Mouse (Mus musculus) kidney, embryonic 15.5 days (tissue): ENCODE data around the gene Dok3. TPM values are rescaled to one million over a fixed set of nuclear protein-coding genes. Genes with fewer than 3 reads are reported as not detected.

Experiments used
- ATAC-seq: fragments of 200-750 bp; cut with Nextera tagmentation; replicated peaks from 2 replicates; pipeline ENCODE4 v1.8.0; 2017; ENCODE audit warnings: moderate TSS enrichment; ENCODE audit not compliant: low FRiP score
- H3K27ac ChIP-seq: fragments of 300-500 bp; sonication (generic); 2 replicates; pipeline ENCODE4 v1.5.1; 2015; ENCODE audit warnings: mild to moderate bottlenecking, inconsistent platforms
- H3K27me3 ChIP-seq: fragments of 300-500 bp; sonication (generic); 2 replicates; pipeline ENCODE4 v1.6.1; 2015; ENCODE audit warnings: inconsistent platforms
- H3K36me3 ChIP-seq: fragments of 300-500 bp; sonication (generic); 2 replicates; pipeline ENCODE4 v1.6.1; 2015; ENCODE audit warnings: inconsistent platforms
- H3K4me1 ChIP-seq: fragments of 300-500 bp; sonication (generic); 2 replicates; pipeline ENCODE4 v1.6.1; 2015; ENCODE audit warnings: inconsistent platforms
- H3K4me2 ChIP-seq: fragments of 300-500 bp; sonication (generic); 2 replicates; pipeline ENCODE4 v1.6.1; 2015; ENCODE audit warnings: moderate library complexity, mild to moderate bottlenecking, inconsistent platforms
- H3K4me3 ChIP-seq: fragments of 300-500 bp; sonication (generic); replicated peaks from 2 replicates; pipeline ENCODE4 v1.5.1; 2015; ENCODE audit warnings: mild to moderate bottlenecking, inconsistent platforms
- H3K9ac ChIP-seq: fragments of 300-500 bp; sonication (generic); 2 replicates; pipeline ENCODE4 v1.6.1; 2015; ENCODE audit warnings: mild to moderate bottlenecking, inconsistent platforms
- H3K9me3 ChIP-seq: fragments of 300-500 bp; sonication (generic); replicated peaks from 2 replicates; pipeline ENCODE4 v1.6.1; 2016; ENCODE audit warnings: inconsistent platforms
- WGBS: fragments of 180-500 bp; shearing (Covaris S2); methylation state at CpG from one replicate; pipeline ENCODE4 v1.1.7; 2015; ENCODE audit warnings: mixed read lengths; 5-methylcytosine and 5-hydroxymethylcytosine counted together
- microRNA-seq: library from miRNA; unstranded; fragments of <30 nt; microRNA quantifications from one replicate; pipeline ENCODE4, GENCODE M21; 2016
- polyA plus RNA-seq: library from polyadenylated mRNA; unstranded; fragments of >200 nt; fragmentation: Nextera tagmentation; extraction: Ambion mirVana; gene quantifications from 2 replicates; pipeline ENCODE4 v1.2.1, GENCODE M21; 2015

The Dok3 gene
- polyA plus RNA-seq, 1 experiment from 2014 or later: 2.9 TPM

DNA sequence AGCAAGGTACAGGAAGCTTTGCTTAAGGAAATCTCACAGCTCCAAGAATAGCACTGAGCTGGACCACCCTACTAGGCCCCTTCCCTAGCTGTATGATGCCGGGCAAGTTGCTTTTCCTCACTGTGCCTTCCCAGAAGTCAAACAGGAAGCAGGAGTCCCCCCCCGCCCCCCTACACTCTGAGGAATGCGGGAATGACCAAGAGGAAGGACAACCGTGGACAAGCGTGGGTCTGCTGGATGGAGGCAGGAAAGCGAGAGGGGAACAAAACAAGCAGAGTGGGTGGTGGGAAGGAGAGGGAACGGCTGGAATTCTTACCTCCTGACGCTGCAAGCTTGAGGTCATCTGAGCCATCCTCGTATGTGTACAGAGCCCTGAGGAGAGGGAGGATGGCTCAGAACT lies 46.0 kb downstream of the Dok3 start:
- Histone ChIP-seq H3K9me3 (no peaks in the 10 kb centered on the region), H3K4me2 (peak overlapping the region; percentile 91), H3K27ac (peak overlapping the region; percentile 57), H3K27me3 (no peaks in the 10 kb centered on the region), H3K36me3 (peaks cover 49% of the 10 kb centered on the region), H3K4me1 (peaks cover 55% of the 10 kb centered on the region), H3K4me3 (no peak overlapping the region), H3K9ac (no peak overlapping the region)
- 32% methylated on average over 9 of the region's 9 CpGs for WGBS
- ATAC-seq: no peak

DNA sequence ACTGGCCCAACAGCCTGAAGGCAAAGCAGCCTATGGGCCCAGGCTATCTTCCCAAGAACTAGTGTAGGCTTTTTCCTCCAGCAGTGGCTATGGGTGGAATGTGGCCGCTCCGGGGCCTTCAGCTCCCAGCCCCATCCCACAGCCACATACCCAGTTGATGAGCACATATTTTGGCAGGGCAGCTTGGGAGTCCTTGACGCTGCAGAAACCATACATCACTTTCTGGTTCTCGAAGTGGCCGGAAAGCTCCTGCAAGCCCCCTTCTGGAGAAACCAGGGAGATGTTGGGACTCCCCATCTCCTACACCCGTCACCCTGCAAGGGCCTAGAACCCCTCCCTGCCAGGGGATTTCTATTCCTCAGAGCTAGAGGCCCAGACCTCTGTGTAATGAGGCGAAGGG lies 46.6 kb downstream of the Dok3 start:
- 69% methylated on average over 7 of the region's 7 CpGs for WGBS
- ATAC-seq: no peak
- H3K4me3 ChIP-seq: no peak overlapping the region
- H3K27ac ChIP-seq: peak overlapping the region; percentile 57
- H3K9me3 ChIP-seq: no peaks in the 10 kb centered on the region
- no peak overlapping the region for H3K9ac ChIP-seq
- peaks cover 53% of the 10 kb centered on the region for H3K4me1 ChIP-seq
- no peaks in the 10 kb centered on the region for H3K27me3 ChIP-seq
- H3K36me3 ChIP-seq: peaks cover 53% of the 10 kb centered on the region
- no peak overlapping the region for H3K4me2 ChIP-seq

- Histone ChIP-seq H3K27me3 (no peaks in the 10 kb centered on the region), H3K9me3 (no peaks in the 10 kb centered on the region), H3K9ac (no peak overlapping the region), H3K4me2 (no peak overlapping the region), H3K36me3 (peaks cover 79% of the 10 kb centered on the region), H3K4me3 (no peak overlapping the region), H3K27ac (no peak overlapping the region), H3K4me1 (peaks cover 35% of the 10 kb centered on the region)
- ATAC-seq: no peak
Observed at GRCm38 (mm10) chr13:55479929-55480328, 49.2 kb downstream of the Dok3 start.

GRCm38 (mm10) chr13:55479008-55479407 lies 50.1 kb downstream of the Dok3 start:
- Histone ChIP-seq H3K9ac (no peak overlapping the region), H3K4me1 (peaks cover 35% of the 10 kb centered on the region), H3K36me3 (peaks cover 88% of the 10 kb centered on the region), H3K27ac (peak overlapping the region; percentile 38; the same call in 1 of the 2 replicates), H3K9me3 (no peaks in the 10 kb centered on the region), H3K27me3 (no peaks in the 10 kb centered on the region), H3K4me3 (no peak overlapping the region), H3K4me2 (no peak overlapping the region)
- ATAC-seq: no peak
- 72% methylated on average over 7 of the region's 7 CpGs for WGBS

DNA sequence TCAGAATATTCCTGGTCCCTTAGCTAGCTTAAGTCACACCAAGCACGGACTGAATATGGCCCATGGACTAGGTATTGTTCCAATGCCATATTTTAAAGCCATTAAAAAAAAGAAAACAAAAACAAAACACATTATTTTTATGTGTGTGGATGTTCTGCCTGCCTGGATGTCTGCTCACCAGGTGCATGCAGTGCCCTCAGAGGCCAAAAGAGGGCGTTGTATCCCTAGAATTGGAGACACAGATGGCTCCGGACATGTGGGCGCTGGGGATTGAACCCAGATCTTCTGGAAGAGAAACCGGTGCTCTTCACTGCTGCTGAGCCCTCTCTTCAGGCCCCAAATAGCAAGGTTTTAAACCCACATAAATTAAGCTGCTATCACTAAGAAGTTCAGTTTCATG lies 51.1 kb downstream of the Dok3 start:
- Histone ChIP-seq H3K4me3 (no peak overlapping the region), H3K9ac (no peak overlapping the region), H3K36me3 (peaks cover 91% of the 10 kb centered on the region), H3K27ac (no peak overlapping the region), H3K27me3 (no peaks in the 10 kb centered on the region), H3K9me3 (no peaks in the 10 kb centered on the region), H3K4me1 (peaks cover 32% of the 10 kb centered on the region), H3K4me2 (no peak overlapping the region)
- ATAC-seq: no peak
- 51% methylated on average over 5 of the region's 5 CpGs for WGBS

DNA sequence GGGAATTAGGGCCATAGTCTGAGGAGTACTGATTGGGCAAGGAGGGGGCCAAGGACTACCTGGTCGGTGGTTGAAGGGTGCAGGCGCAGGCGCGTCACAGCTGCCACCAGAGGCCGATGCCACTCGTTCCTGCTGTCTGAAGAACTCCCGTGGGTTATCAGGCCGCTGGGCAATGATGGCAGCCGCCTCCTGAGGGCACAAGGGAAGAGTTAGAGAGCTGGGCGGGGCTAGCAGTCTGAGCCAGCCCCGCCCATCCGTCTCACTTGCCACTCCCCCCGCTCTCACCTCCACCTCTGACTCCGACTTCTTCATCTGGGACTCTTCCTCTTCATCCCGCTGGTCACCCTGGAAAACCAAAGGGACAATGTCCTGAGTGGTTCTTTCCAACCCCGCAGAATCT lies 51.6 kb downstream of the Dok3 start:
- ATAC-seq: no peak
- no peaks in the 10 kb centered on the region for H3K9me3 ChIP-seq
- H3K9ac ChIP-seq: no peak overlapping the region
- H3K27me3 ChIP-seq: no peaks in the 10 kb centered on the region
- peaks cover 32% of the 10 kb centered on the region for H3K4me1 ChIP-seq
- H3K4me2 ChIP-seq: no peak overlapping the region
- WGBS: 73% methylated on average over 16 of the region's 16 CpGs
- no peak overlapping the region for H3K27ac ChIP-seq
- H3K4me3 ChIP-seq: no peak overlapping the region
- peaks cover 86% of the 10 kb centered on the region for H3K36me3 ChIP-seq

DNA sequence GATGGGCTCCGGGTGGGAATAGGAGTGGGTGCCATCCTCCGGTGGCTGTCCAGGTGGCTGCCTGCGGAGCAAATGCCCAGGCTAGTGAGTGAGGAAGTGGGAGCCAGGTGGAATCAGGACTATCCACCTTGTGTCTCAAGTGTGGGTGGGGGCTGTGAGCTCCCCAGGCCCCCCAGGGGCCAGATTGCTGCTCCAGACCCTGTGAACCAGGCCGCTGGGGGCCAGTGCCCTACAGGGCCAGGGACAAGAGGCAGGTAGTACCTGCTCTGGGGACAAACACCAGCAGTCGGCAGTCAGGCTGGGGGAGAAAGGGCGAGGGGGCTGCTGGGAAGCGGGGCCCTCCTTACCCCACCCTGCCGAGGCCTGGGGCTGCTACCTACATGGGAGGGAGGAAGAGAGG lies 52.8 kb downstream of the Dok3 start:
- no peaks in the 10 kb centered on the region for H3K27me3 ChIP-seq
- no peak overlapping the region for H3K4me3 ChIP-seq
- WGBS: 92% methylated on average over 8 of the region's 8 CpGs
- no peak overlapping the region for H3K4me2 ChIP-seq
- H3K9me3 ChIP-seq: no peaks in the 10 kb centered on the region
- no peak for ATAC-seq
- no peak overlapping the region for H3K9ac ChIP-seq
- no peak overlapping the region for H3K27ac ChIP-seq
- peaks cover 74% of the 10 kb centered on the region for H3K36me3 ChIP-seq
- peaks cover 40% of the 10 kb centered on the region for H3K4me1 ChIP-seq

- 90% methylated on average over 5 of the region's 5 CpGs for WGBS
- no peaks in the 10 kb centered on the region for H3K9me3 ChIP-seq
- H3K36me3 ChIP-seq: peaks cover 69% of the 10 kb centered on the region
- H3K27ac ChIP-seq: no peak overlapping the region
- no peak for ATAC-seq
- peaks cover 45% of the 10 kb centered on the region for H3K4me1 ChIP-seq
- H3K4me3 ChIP-seq: no peak overlapping the region
- H3K27me3 ChIP-seq: no peaks in the 10 kb centered on the region
- no peak overlapping the region for H3K9ac ChIP-seq
- no peak overlapping the region for H3K4me2 ChIP-seq
Observed at GRCm38 (mm10) chr13:55475750-55476149, 53.3 kb downstream of the Dok3 start.

GRCm38 (mm10) chr13:55474621-55475069 lies 54.5 kb downstream of the Dok3 start:
- Histone ChIP-seq H3K4me3 (no peak overlapping the region), H3K9ac (no peak overlapping the region), H3K4me1 (peaks cover 50% of the 10 kb centered on the region), H3K36me3 (peaks cover 58% of the 10 kb centered on the region), H3K27me3 (0 out of 2 replicates have a peak, but pooled peaks cover 6% of the 10 kb centered on the region), H3K4me2 (no peak overlapping the region), H3K27ac (no peak overlapping the region), H3K9me3 (no peaks in the 10 kb centered on the region)
- 61% methylated on average over 5 of the region's 5 CpGs for WGBS
- no peak for ATAC-seq

DNA sequence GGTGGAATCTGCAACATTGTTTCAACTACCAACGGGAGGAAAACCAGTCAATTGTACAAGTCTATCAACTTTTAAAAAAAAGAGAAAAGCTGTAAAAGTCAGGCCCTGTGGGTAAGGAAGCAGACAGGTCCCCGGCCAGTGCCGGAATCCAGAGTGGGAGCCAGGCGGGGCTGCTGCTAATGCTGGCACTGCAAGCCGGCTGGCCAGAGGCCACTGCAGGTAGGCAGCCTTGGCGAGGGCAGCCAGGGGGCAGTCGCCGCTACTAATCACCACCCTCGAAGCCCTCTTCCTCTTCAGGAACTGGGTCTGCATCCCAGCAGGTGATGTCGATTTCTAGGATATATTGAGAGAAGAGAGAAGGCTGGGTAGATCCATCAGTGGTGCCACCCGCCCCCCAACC lies 55.1 kb downstream of the Dok3 start:
- Histone ChIP-seq H3K4me3 (no peak overlapping the region), H3K27me3 (0 out of 2 replicates have a peak, but pooled peaks cover 8% of the 10 kb centered on the region), H3K27ac (0 out of 2 replicates have a peak overlapping the region, but pooled peaks have one; percentile 4), H3K36me3 (peaks cover 51% of the 10 kb centered on the region), H3K9me3 (no peaks in the 10 kb centered on the region), H3K9ac (no peak overlapping the region), H3K4me2 (no peak overlapping the region), H3K4me1 (peaks cover 50% of the 10 kb centered on the region)
- 73% methylated on average over 11 of the region's 11 CpGs for WGBS
- no peak for ATAC-seq

Small RNA genes lying within 50 kb of the gene (microRNA-seq; reads per million reads assigned to microRNA genes)
- 15.1 reads per million, percentile 35 among the genes with 10 or more reads in this experiment for gene Mir6944
- not detected for gene Mir6945

Other genes starting within 250 kb of the Dok3 start
- 439 and 464 TPM in 2 replicates for gene Prelid1, start 208.8 kb downstream of the Dok3 start, polyA plus RNA-seq
- gene Rab24, start 207.3 kb downstream of the Dok3 start, polyA plus RNA-seq: 81.9 and 87.7 TPM in 2 replicates
- 26.8 and 31.0 TPM in 2 replicates for gene Mxd3, start 199.5 kb downstream of the Dok3 start, polyA plus RNA-seq
- gene Lman2, start 166.5 kb downstream of the Dok3 start, polyA plus RNA-seq: 115 and 118 TPM in 2 replicates
- gene Rgs14, start 159.6 kb downstream of the Dok3 start, polyA plus RNA-seq: 1.1 and 1.3 TPM in 2 replicates
- gene Slc34a1, start 131.1 kb downstream of the Dok3 start, polyA plus RNA-seq: 163 and 180 TPM in 2 replicates
- not detected in 2 replicates for gene Pfn3, start 114.1 kb downstream of the Dok3 start, polyA plus RNA-seq
- gene F12, start 102.5 kb downstream of the Dok3 start, polyA plus RNA-seq: 0.59 and 2.1 TPM in 2 replicates
- gene Grk6, start 84.2 kb downstream of the Dok3 start, polyA plus RNA-seq: 41.6 and 45.9 TPM in 2 replicates
- gene Prr7, start 65.0 kb downstream of the Dok3 start, polyA plus RNA-seq: 0.70 and 0.75 TPM in 2 replicates
- gene Dbn1, start 41.2 kb downstream of the Dok3 start, polyA plus RNA-seq: 168 and 193 TPM in 2 replicates
- 141 and 169 TPM in 2 replicates for gene Pdlim7, start 15.6 kb downstream of the Dok3 start, polyA plus RNA-seq
- 80.4 and 87.4 TPM in 2 replicates for gene Ddx41, start 7.4 kb upstream of the Dok3 start, polyA plus RNA-seq
- 35.1 and 43.2 TPM in 2 replicates for gene Fam193b, start 41.8 kb upstream of the Dok3 start, polyA plus RNA-seq
- gene Tmed9, start 44.4 kb upstream of the Dok3 start, polyA plus RNA-seq: 160 and 246 TPM in 2 replicates
- 25.9 and 28.9 TPM in 2 replicates for gene B4galt7, start 70.6 kb upstream of the Dok3 start, polyA plus RNA-seq
- 55.2 and 60.7 TPM in 2 replicates for gene Caml, start 93.7 kb upstream of the Dok3 start, polyA plus RNA-seq
- gene Ddx46, start 105.7 kb upstream of the Dok3 start, polyA plus RNA-seq: 38.0 and 38.7 TPM in 2 replicates
- 63.0 and 64.1 TPM in 2 replicates for gene B230219D22Rik, start 163.8 kb upstream of the Dok3 start, polyA plus RNA-seq
- 91.8 and 92.4 TPM in 2 replicates for gene Txndc15, start 185.4 kb upstream of the Dok3 start, polyA plus RNA-seq
- 54.9 and 57.6 TPM in 2 replicates for gene Pcbd2, start 198.1 kb upstream of the Dok3 start, polyA plus RNA-seq